Mouse (Mus musculus): Measurements from ENCODE around the gene Smpd3. TPM values are rescaled to one million over a fixed set of nuclear protein-coding genes. Genes with fewer than 3 reads are reported as not detected.
"Not testable (repeated sequence)": the region's sequence is repeated elsewhere in the genome, so short reads cannot be mapped to it uniquely, and the experiment has no call there.

The Smpd3 gene
- polyA plus RNA-seq, 1 experiment = 3.8 TPM

GRCm38 (mm10) chr8:106307586-106307985 is 30.2 kb downstream of the Smpd3 start:
- WGBS = 32% methylated on average over 2 of the region's 2 CpGs
- no peak for DNase-seq
- TF ChIP-seq CTCF (IDR thresholded peaks at IDR 0.05; ENCODE audit: borderline replicate concordance, control insufficient read depth, extremely low read depth, insufficient read depth, low read length, poor library complexity) (no peak), POLR2A (IDR thresholded peaks at IDR 0.05; ENCODE audit: control insufficient read depth, extremely low read depth, insufficient read depth, low read length, poor library complexity) (no peak)
- Histone ChIP-seq H3K36me3 (ENCODE audit: control insufficient read depth, insufficient read depth, low read length) (no peaks in the 10 kb centered on the region), H3K27me3 (ENCODE audit: control insufficient read depth, insufficient read depth, low read length) (no peaks in the 10 kb centered on the region), H3K4me3 (ENCODE audit: control insufficient read depth, insufficient read depth, low read length) (no peak overlapping the region), H3K4me1 (replicated peaks; ENCODE audit: control insufficient read depth, insufficient read depth, low read length) (no peaks in the 10 kb centered on the region), H3K27ac (ENCODE audit: control insufficient read depth, insufficient read depth, low read length) (no peak overlapping the region)

DNA sequence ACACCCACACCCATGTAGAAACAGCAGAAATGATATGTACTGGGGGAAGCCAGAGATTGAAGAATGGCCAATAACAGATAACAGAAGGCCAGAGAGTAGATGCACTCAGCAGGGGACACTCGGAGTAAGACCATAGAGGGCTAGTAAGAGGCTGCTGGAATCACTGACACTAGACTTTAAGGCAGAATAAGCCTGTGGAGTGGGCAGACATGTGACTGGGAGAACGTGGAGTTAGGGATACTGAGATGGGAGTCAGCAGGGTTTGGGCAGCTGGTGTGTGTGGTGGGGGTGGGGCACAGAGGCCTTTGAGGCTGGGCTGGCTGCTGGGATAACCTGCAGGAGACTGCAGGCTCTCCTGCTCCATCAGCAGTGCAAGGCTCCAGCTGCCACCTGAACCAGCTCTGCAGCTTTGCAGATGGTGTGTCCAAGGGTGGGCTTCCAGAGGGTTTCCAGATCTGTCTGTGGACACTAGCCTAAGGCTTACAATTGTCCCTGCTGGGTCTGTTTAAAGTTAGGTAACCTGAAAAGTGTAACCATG is 31.0 kb downstream of the Smpd3 start:
- DNase-seq; H3K4me1 ChIP-seq (replicated peaks; ENCODE audit: control insufficient read depth, insufficient read depth, low read length); H3K27me3 ChIP-seq (ENCODE audit: control insufficient read depth, insufficient read depth, low read length); H3K36me3 ChIP-seq (ENCODE audit: control insufficient read depth, insufficient read depth, low read length); H3K27ac ChIP-seq (ENCODE audit: control insufficient read depth, insufficient read depth, low read length); H3K4me3 ChIP-seq (ENCODE audit: control insufficient read depth, insufficient read depth, low read length): not testable (repeated sequence)
- 92% methylated on average over 2 of the region's 2 CpGs for whole genome bisulfite sequencing

DNA sequence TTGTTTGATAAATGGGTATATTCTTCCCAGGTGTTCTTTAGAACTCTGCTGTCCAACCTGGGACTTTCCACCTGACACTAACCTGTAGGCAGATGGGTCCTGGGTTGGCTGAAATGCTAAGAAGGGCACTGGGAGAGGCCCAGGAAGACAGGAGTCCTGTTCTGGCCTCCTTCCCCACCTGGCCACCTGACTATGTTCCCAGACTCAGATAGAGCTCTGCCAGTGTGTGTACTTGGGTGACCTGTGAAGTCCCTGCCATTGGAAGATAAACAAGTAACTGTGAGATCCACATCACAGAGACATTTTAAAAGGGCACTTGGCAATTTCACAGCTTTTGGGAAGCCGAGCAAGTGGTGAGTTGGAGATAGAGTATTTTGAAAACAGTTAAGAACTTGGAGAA is 31.7 kb downstream of the Smpd3 start:
- H3K4me1 ChIP-seq (replicated peaks; ENCODE audit: control insufficient read depth, insufficient read depth, low read length) = no peaks in the 10 kb centered on the region
- H3K27me3 ChIP-seq (ENCODE audit: control insufficient read depth, insufficient read depth, low read length) = no peaks in the 10 kb centered on the region
- no peak overlapping the region for H3K4me3 ChIP-seq (ENCODE audit: control insufficient read depth, insufficient read depth, low read length)
- H3K36me3 ChIP-seq (ENCODE audit: control insufficient read depth, insufficient read depth, low read length) = no peaks in the 10 kb centered on the region
- whole genome bisulfite sequencing = 94% methylated on average over 1 of the region's 1 CpGs
- TF ChIP-seq POLR2A (IDR thresholded peaks at IDR 0.05; ENCODE audit: control insufficient read depth, extremely low read depth, insufficient read depth, low read length, poor library complexity) (no peak), CTCF (IDR thresholded peaks at IDR 0.05; ENCODE audit: borderline replicate concordance, control insufficient read depth, extremely low read depth, insufficient read depth, low read length, poor library complexity) (no peak)
- H3K27ac ChIP-seq (ENCODE audit: control insufficient read depth, insufficient read depth, low read length) = no peak overlapping the region
- DNase-seq = no peak

GRCm38 (mm10) chr8:106305301-106305700 is 32.5 kb downstream of the Smpd3 start:
- no peak for TF ChIP-seq CTCF (IDR thresholded peaks at IDR 0.05; ENCODE audit: borderline replicate concordance, control insufficient read depth, extremely low read depth, insufficient read depth, low read length, poor library complexity)
- TF ChIP-seq POLR2A (IDR thresholded peaks at IDR 0.05; ENCODE audit: control insufficient read depth, extremely low read depth, insufficient read depth, low read length, poor library complexity) = no peak
- Histone ChIP-seq H3K36me3 (ENCODE audit: control insufficient read depth, insufficient read depth, low read length) (no peaks in the 10 kb centered on the region), H3K4me3 (ENCODE audit: control insufficient read depth, insufficient read depth, low read length) (no peak overlapping the region), H3K27me3 (ENCODE audit: control insufficient read depth, insufficient read depth, low read length) (no peaks in the 10 kb centered on the region), H3K27ac (ENCODE audit: control insufficient read depth, insufficient read depth, low read length) (no peak overlapping the region), H3K4me1 (replicated peaks; ENCODE audit: control insufficient read depth, insufficient read depth, low read length) (no peaks in the 10 kb centered on the region)
- DNase-seq = no peak
- over 99% methylated on average over 3 of the region's 3 CpGs for WGBS

DNA sequence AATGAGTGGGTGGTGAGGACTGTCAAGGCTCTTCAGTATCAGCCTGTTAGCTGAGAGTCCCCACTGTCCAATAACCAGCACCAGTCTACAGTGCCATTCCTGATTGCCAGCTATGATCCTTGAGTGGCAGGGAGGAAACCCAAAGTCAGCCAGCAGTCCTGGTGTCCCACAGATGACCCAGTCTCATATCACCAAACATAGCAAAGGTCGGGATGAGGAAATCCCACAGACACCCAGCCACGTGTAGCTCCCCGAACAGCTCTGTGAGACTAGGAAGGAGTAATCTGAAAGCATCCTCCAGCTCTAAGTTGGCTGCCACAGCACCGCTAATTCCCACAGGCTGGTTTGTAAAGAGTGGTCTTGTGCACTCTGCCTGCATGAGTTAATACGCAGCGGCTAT is 33.5 kb downstream of the Smpd3 start:
- Histone ChIP-seq H3K36me3 (ENCODE audit: control insufficient read depth, insufficient read depth, low read length) (no peaks in the 10 kb centered on the region), H3K4me3 (ENCODE audit: control insufficient read depth, insufficient read depth, low read length) (no peak overlapping the region), H3K4me1 (replicated peaks; ENCODE audit: control insufficient read depth, insufficient read depth, low read length) (no peaks in the 10 kb centered on the region), H3K27ac (ENCODE audit: control insufficient read depth, insufficient read depth, low read length) (no peak overlapping the region), H3K27me3 (ENCODE audit: control insufficient read depth, insufficient read depth, low read length) (no peaks in the 10 kb centered on the region)
- no peak for DNase-seq
- TF ChIP-seq POLR2A (IDR thresholded peaks at IDR 0.05; ENCODE audit: control insufficient read depth, extremely low read depth, insufficient read depth, low read length, poor library complexity) = no peak
- TF ChIP-seq CTCF (IDR thresholded peaks at IDR 0.05; ENCODE audit: borderline replicate concordance, control insufficient read depth, extremely low read depth, insufficient read depth, low read length, poor library complexity) = no peak
- 95% methylated on average over 6 of the region's 6 CpGs for WGBS

GRCm38 (mm10) chr8:106300739-106301715 is 36.8 kb downstream of the Smpd3 start:
- Histone ChIP-seq H3K27me3 (ENCODE audit: control insufficient read depth, insufficient read depth, low read length) (no peaks in the 10 kb centered on the region), H3K27ac (ENCODE audit: control insufficient read depth, insufficient read depth, low read length) (no peak overlapping the region), H3K4me1 (replicated peaks; ENCODE audit: control insufficient read depth, insufficient read depth, low read length) (no peaks in the 10 kb centered on the region), H3K4me3 (ENCODE audit: control insufficient read depth, insufficient read depth, low read length) (no peak overlapping the region), H3K36me3 (ENCODE audit: control insufficient read depth, insufficient read depth, low read length) (no peaks in the 10 kb centered on the region)
- no peak for DNase-seq
- 90% methylated on average over 9 of the region's 9 CpGs for WGBS
- TF ChIP-seq POLR2A (IDR thresholded peaks at IDR 0.05; ENCODE audit: control insufficient read depth, extremely low read depth, insufficient read depth, low read length, poor library complexity) (no peak), CTCF (IDR thresholded peaks at IDR 0.05; ENCODE audit: borderline replicate concordance, control insufficient read depth, extremely low read depth, insufficient read depth, low read length, poor library complexity) (no peak)
